Mouse (Mus musculus): Measurements from ENCODE around the gene Zcchc2. TPM values are rescaled to one million over a fixed set of nuclear protein-coding genes. Genes with fewer than 3 reads are reported as not detected.

Zcchc2 gene
- total and polyA plus RNA-seq, 3 experiments: 6.8 to 12.6 (median 7.8) TPM

GRCm38 (mm10) chr1:106019854-106020253, 29.6 kb downstream of the Zcchc2 start:
- TF ChIP-seq EP300 (IDR thresholded peaks at IDR 0.05; ENCODE audit: low read length) (no peak), NELFE (IDR thresholded peaks at IDR 0.05; ENCODE audit: low read depth, low read length) (no peak), UBTF (IDR thresholded peaks at IDR 0.05; ENCODE audit: low read depth, low read length) (no peak), SMC3 (IDR thresholded peaks at IDR 0.05; ENCODE audit: low read depth, low read length) (no peak), E2F4 (IDR thresholded peaks at IDR 0.05; ENCODE audit: insufficient replicate concordance, low read depth, low read length) (no peak), NRF1 (IDR thresholded peaks at IDR 0.05; ENCODE audit: low read depth, low read length) (no peak), JUN (IDR thresholded peaks at IDR 0.05; ENCODE audit: insufficient read depth, low read depth, low read length) (no peak), KAT2A (IDR thresholded peaks at IDR 0.05; ENCODE audit: insufficient replicate concordance, low read length) (no peak), ZKSCAN1 (IDR thresholded peaks at IDR 0.05; ENCODE audit: borderline replicate concordance, low read depth, low read length) (no peak), ETS1 (conservative IDR thresholded peaks at IDR 0.05; ENCODE audit: low read depth, low read length) (no peak)
- dilution Hi-C loops (cut with MboI; ENCODE audit: extremely low pct_ligation_motif_present, extremely low pct_unique_long_range_greater_than_20kb, low sequenced_read_pairs) (no loop called here), in situ Hi-C loops (cut with MboI; ENCODE audit: low pct_ligation_motif_present, low pct_unique_long_range_greater_than_20kb, low sequenced_read_pairs) (no loop called here)
- H3K9ac ChIP-seq (ENCODE audit: insufficient read depth, low read depth): no peak overlapping the region
- no peak overlapping the region for H3K27ac ChIP-seq (ENCODE audit: insufficient read depth, low read depth)
- DNase-seq (ENCODE audit: extremely low read depth): no peak
- H3K27me3 ChIP-seq (replicated peaks): no peaks in the 10 kb centered on the region
- H3K4me2 ChIP-seq (ENCODE audit: insufficient read depth, low read depth, poor library complexity, severe bottlenecking): no peak overlapping the region
- peaks cover 64 to 95% of the 10 kb centered on the region in 2 experiments for H3K36me3 ChIP-seq (replicated peaks in 1 of 2; ENCODE audit: control insufficient read depth in 1 of 2, insufficient read depth in 1 of 2, low read length in 1 of 2)
- H3K79me2 ChIP-seq (replicated peaks; ENCODE audit: control insufficient read depth, extremely low read depth, insufficient read depth, poor library complexity, severe bottlenecking): no peaks in the 10 kb centered on the region
- no peak overlapping the region for H3K4me3 ChIP-seq (replicated peaks in 1 of 3; ENCODE audit: low read depth in 2 of 3, low read length in 2 of 3, poor library complexity in 1 of 3)
- H3K9me3 ChIP-seq (replicated peaks; ENCODE audit: low read length): peaks cover 3% of the 10 kb centered on the region
- H3K4me1 ChIP-seq (ENCODE audit: control insufficient read depth in 1 of 2, insufficient read depth in 2 of 2): peaks cover 0 to 7% of the 10 kb centered on the region in 2 experiments; a peak in 1 of 4 replicates

- in situ Hi-C loops (cut with MboI; ENCODE audit: low pct_ligation_motif_present, low pct_unique_long_range_greater_than_20kb, low sequenced_read_pairs) (no loop called here), dilution Hi-C loops (cut with MboI; ENCODE audit: extremely low pct_ligation_motif_present, extremely low pct_unique_long_range_greater_than_20kb, low sequenced_read_pairs) (no loop called here)
- H3K27me3 ChIP-seq (replicated peaks): no peaks in the 10 kb centered on the region
- no peak overlapping the region for H3K4me2 ChIP-seq (ENCODE audit: insufficient read depth, low read depth, poor library complexity, severe bottlenecking)
- TF ChIP-seq IRF4 (IDR thresholded peaks at IDR 0.05; ENCODE audit: low read depth, low read length) (no peak), ETS1 (conservative IDR thresholded peaks at IDR 0.05; ENCODE audit: low read depth, low read length) (no peak), POLR2AphosphoS2 (IDR thresholded peaks at IDR 0.05; ENCODE audit: low read depth, low read length) (no peak), JUN (IDR thresholded peaks at IDR 0.05; ENCODE audit: insufficient read depth, low read depth, low read length) (no peak), TBP (conservative IDR thresholded peaks at IDR 0.05; ENCODE audit: low read depth, low read length) (no peak), CHD2 (IDR thresholded peaks at IDR 0.05; ENCODE audit: low read length) (no peak), CTCF (conservative IDR thresholded peaks at IDR 0.05 in 1 of 2, IDR thresholded peaks at IDR 0.05 in 1 of 2; ENCODE audit: low read depth in 2 of 2, low read length in 2 of 2) (no peak), SMC3 (IDR thresholded peaks at IDR 0.05; ENCODE audit: low read depth, low read length) (no peak), RAD21 (IDR thresholded peaks at IDR 0.05; ENCODE audit: low read depth, low read length) (no peak)
- H3K27ac ChIP-seq (ENCODE audit: insufficient read depth, low read depth): no peak overlapping the region
- peaks cover 57 to 87% of the 10 kb centered on the region in 2 experiments for H3K36me3 ChIP-seq (replicated peaks in 1 of 2; ENCODE audit: control insufficient read depth in 1 of 2, insufficient read depth in 1 of 2, low read length in 1 of 2)
- peaks cover 0 to 7% of the 10 kb centered on the region in 2 experiments; a peak in 1 of 4 replicates for H3K4me1 ChIP-seq (ENCODE audit: control insufficient read depth in 1 of 2, insufficient read depth in 2 of 2)
- no peak overlapping the region for H3K9ac ChIP-seq (ENCODE audit: insufficient read depth, low read depth)
- no peaks in the 10 kb centered on the region for H3K79me2 ChIP-seq (replicated peaks; ENCODE audit: control insufficient read depth, extremely low read depth, insufficient read depth, poor library complexity, severe bottlenecking)
- DNase-seq (ENCODE audit: extremely low read depth): no peak
- peaks cover 3% of the 10 kb centered on the region for H3K9me3 ChIP-seq (replicated peaks; ENCODE audit: low read length)
- H3K4me3 ChIP-seq (replicated peaks in 1 of 3; ENCODE audit: low read depth in 2 of 3, low read length in 2 of 3, poor library complexity in 1 of 3): no peak overlapping the region
Measured at GRCm38 (mm10) chr1:106022998-106023397, 32.8 kb downstream of the Zcchc2 start.

Measured in CH12.LX (cell line).